Mouse (Mus musculus) megakaryocyte-erythroid progenitor cell, adult 5-6 weeks (primary cell): ENCODE results near the gene Ssbp3. TPM values are rescaled to one million over a fixed set of nuclear protein-coding genes. Genes with fewer than 3 reads are reported as not detected.

Experiments
- ATAC-seq: replicated peaks from 2 replicates; pipeline ENCODE4 v1.8.0; 2016; ENCODE audit warnings: mild to moderate bottlenecking, inconsistent platforms; ENCODE audit not compliant: severe bottlenecking, poor library complexity, low FRiP score, low TSS enrichment
- total RNA-seq, 2 experiments: library from RNA; stranded (forward) in 1 of 2; stranded (reverse) in 1 of 2; fragments of 200-1000, 215-1000 nt in 1 of 2; fragments of >200 nt in 1 of 2; fragmentation: Nextera tagmentation in 1 of 2; gene quantifications; 2 replicates each; pipeline ENCODE4 v1.2.3; 2014 to 2017

The Ssbp3 gene
- total RNA-seq, 2 experiments from 2014 or later = 63.4 to 138 TPM

GRCm38 (mm10) chr4:107001916-107002488 lies 91.5 kb downstream of the Ssbp3 start:
- no peak for ATAC-seq

DNA sequence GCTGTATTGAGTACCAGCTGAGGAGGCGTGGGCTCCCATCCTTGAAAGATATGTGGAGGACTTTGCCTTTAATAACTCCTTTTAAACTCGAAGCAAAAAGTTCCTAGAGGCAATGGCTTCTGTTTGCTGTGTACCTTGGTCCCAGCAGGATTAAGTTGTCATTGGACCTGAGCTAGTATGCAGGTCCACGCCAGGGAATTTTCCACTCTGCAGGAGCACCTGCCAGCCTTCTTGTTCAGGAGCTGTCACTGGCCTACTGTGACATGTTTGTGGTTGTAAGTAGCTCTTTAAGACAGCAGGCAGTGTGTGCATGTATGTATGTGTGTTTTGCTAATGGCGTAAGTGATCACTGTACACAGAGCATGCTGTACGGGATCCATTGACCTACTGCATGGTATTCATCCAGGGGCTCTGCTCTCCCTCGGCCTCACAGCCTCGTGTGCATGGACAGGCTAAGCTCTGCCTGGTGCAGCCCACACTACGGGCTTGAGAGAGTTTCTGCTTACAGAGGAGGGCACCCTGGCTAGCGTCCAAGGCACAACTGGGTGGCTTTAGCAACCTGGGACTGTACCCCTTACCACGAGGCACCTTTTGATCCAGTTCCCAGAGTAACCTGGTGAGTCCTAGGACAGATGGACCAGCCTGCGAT lies 92.1 kb downstream of the Ssbp3 start:
- no peak for ATAC-seq

DNA sequence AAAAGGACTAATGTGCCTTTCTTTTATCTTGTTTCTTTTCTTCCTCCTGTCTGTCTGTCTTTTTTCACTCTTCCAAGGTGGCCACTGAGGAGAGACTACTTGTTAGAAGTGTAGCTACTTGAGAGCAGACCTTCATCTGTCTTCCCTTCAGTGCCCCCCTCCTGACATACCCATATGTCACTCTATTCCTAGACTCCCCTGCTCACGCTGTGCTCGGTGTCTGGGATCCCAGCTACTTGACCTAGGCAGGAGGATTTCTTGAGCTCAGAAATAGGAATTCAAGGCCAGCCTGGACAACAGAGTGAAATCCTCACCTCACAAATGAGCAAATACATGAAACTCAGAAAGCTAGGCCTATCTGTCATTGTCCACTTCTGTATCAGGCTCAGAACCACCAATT lies 92.7 kb downstream of the Ssbp3 start:
- no peak for ATAC-seq

DNA sequence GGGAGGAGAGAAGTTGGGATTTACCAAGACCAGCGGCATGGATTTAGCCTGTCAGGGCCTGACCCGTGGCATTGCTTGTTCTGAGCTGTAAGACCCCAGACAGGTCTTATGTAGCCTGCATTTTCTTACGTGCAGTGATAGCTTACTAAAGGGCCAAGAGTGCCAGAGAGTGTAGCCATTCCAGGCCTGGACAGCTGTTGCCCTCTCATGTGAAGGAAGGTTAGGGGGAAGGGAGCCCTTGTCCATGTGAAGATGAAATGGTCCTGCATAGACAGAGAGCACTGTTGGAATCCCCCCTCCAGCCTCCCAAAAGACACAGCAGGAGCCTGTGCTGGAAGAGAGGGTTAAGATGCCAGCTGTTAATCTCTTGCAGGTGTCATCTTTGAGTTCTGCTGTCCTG lies 93.3 kb downstream of the Ssbp3 start:
- no peak for ATAC-seq

GRCm38 (mm10) chr4:107004346-107004745 lies 93.8 kb downstream of the Ssbp3 start:
- ATAC-seq = no peak

DNA sequence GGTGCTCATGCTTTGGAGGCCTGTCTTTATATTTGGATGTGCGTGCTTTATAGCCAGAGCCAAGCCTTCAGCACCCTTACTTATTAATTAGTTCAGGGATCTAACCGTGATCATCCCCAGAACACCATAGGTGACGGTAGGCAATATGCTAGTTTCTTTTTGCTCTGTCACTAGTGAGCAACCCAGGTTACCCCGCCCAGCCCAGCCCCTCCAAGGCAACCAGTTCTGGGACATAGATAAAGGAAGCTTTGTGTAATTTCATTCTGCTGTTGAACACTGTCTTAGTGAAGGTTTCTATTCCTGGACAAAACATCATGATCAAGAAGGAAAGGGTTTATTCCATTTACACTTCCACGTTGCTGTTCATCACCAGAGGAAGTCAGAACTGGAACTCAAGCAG lies 94.7 kb downstream of the Ssbp3 start:
- no peak for ATAC-seq

DNA sequence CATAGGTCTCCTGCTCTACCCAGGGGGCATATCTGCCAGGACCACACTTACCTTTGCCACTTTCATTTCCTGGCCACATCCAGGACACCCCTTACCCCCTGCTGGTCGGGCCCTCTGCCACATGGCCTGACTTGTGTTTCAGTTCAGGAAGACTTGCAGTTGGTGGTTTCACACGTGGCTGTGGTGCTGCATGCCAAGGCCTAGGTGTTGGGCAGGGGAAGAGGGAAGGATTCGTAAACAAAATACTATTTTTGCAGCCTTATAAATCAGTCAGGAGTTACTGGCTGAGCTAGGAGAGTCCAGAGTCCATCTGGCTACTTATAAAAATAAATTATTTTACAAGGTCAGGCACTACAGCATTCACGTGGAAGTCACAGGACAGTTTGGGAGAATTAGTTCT lies 95.7 kb downstream of the Ssbp3 start:
- ATAC-seq = no peak

- no peak for ATAC-seq
These were observed 96.3 kb downstream of the Ssbp3 start for GRCm38 (mm10) chr4:107006807-107007206.

- ATAC-seq = 0 out of 2 replicates have a peak, but pooled peaks have one; percentile 9
These were observed 96.9 kb downstream of the Ssbp3 start for GRCm38 (mm10) chr4:107007359-107007758.

DNA sequence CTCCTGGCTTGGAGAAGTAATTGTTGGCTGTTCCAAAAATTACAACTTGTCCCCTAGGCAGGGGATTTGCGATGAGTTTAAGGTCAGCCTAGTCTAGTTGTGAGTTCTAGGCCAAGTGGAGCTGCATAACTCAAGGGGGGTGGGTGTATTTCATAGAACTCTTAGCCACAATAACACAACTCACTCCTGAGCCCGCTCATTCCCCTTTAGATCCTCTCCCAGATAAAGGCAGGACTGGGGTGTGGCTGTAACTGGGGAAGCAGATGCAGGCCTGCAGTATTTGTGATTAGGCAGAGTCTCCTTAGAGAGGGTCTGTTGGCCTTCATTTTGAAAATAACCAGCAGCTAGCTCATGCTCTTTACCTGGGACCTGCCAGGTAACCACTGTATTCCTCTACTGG lies 97.7 kb downstream of the Ssbp3 start:
- ATAC-seq = peak; percentile 57

DNA sequence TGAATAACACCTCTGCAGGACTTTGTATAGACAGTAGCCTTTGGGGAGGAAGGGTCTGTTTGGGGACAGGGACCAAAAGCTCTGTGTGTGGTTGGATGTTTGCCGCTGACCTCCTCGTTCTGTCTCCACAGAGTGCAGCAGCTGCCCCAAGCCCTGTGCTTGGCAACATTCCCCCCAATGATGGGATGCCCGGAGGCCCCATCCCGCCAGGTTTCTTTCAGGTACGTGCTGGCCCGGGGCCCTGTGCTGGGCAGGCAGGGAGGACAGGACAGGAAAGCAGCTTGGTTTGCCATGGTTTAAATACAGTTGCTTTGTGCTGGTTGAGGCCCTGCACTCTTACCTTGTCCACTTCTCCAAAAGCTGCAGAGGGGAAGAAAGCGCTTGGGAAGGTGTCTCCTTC lies 99.0 kb downstream of the Ssbp3 start:
- no peak for ATAC-seq

DNA sequence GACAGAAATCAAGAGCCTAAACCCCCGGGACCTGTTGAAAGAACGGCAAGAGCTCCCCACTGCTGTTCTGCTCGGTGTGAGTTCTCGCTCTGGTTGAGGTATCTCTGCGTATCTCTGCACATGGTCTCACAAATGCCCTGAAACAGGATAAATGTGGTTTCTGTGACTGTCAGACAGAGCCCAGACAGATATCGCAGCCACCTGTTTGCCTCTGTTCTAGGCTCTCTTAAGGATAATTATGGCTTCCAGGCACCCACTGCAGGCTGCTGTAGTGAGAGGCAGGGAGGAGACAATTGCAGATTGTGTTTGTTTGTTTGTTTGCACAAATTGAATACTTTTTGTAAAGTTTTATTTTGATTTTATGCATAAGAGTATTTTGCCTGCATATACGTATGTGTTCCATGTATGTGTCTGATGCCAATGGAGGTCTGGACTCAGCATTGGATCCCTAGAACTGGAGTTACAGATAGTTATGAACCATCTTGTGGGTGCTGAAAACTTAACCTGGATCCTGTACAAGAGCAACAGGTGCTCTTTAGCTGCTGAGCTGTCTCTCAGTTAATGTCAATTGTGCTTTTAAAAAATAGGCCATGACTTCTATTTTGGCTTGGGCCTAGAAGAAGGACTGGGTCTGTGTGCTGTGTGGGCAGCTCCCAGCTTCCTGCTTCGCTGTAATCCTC lies 101.0 kb downstream of the Ssbp3 start:
- ATAC-seq = peak; percentile 48

GRCm38 (mm10) chr4:107012005-107012478 lies 101.5 kb downstream of the Ssbp3 start:
- no peak for ATAC-seq

- ATAC-seq = no peak
These were observed 102.1 kb downstream of the Ssbp3 start for GRCm38 (mm10) chr4:107012574-107012973.

- no peak for ATAC-seq
These were observed 102.8 kb downstream of the Ssbp3 start for GRCm38 (mm10) chr4:107013119-107013816.

DNA sequence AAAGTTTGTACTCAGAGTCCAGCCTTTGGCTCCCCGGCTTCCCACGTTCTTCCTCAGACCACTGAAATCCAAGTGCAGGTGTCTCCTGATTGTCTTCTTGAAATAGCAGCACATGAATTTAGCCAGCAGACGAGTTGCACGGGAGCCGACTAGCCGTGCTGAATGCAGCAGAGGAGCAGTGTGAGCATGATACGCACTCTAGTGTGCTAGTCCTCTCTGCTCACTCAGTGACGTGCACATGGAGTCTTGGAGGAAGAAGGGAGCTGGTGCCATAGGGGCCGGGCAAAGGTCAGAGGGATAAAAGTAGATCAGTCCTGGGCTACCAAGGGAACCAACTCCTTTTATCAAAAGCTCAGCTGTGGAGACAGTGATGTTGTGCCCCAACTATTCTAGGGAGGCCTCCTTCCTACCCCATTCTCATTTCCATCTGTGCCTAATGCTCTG lies 103.3 kb downstream of the Ssbp3 start:
- no peak for ATAC-seq

DNA sequence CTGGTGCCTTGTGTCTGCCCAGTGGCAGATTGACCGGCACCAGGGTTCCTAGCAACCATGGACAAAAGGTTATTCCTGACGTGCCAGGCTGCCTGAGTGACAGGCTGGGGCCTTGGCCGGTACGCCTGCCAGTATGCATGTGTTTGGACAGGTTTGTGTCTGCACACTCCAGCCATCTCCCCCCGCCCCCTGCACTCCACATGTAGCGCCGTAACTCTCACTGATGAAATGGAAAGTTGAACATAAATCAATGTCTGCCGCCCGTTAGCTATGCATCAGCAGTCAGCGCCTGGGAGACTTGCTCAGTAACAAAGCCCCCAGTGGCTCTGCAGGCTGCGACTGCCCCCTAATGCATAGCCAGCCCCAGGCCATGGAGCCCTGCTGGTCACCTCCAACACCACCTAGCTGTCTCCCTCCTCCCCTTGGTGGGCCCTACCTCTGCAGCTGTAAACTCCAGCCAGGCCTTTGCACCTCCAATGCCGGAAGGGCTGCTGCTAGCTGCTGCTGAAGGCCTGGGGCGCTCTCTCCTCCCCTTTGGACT lies 105.5 kb downstream of the Ssbp3 start:
- no peak for ATAC-seq

- no peak for ATAC-seq
These were observed 106.8 kb downstream of the Ssbp3 start for GRCm38 (mm10) chr4:107017257-107017656.

DNA sequence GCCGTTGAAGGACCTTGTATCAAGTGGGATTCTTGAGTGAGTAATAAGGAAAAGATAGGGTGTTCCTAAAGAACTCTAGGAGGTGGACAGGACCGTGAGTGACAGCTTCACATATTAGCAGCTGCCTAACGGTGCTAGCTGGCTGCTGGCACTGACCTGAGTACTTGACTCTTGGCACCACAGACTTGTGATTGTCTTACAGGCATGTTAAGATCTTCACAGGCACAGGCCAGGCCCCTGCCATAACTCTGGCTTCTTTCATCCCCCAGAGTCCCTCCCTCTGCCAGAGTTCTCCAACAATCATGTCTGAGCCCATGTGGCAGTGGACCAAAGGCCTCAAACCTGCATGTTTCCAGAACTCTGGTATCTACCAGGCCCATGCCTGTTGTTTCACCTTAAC lies 108.0 kb downstream of the Ssbp3 start:
- ATAC-seq = no peak

- no peak for ATAC-seq
These were observed 108.5 kb downstream of the Ssbp3 start for GRCm38 (mm10) chr4:107019027-107019426.
